Mouse (Mus musculus) embryonic facial prominence, embryonic 13.5 days (tissue): ENCODE data around the gene Hist1h3d. TPM values are rescaled to one million over a fixed set of nuclear protein-coding genes. Genes with fewer than 3 reads are reported as not detected.
"Not testable (repeated sequence)": the region's sequence is repeated elsewhere in the genome, so short reads cannot be mapped to it uniquely, and the experiment has no call there.

Experiments used
- ATAC-seq: fragments of 200-750 bp; cut with Nextera tagmentation; 2 replicates; pipeline ENCODE4 v1.8.0; 2017; ENCODE audit warnings: low read depth; ENCODE audit not compliant: insufficient number of reproducible peaks, insufficient read depth, low FRiP score, low TSS enrichment
- H3K27ac ChIP-seq: fragments of 300-500 bp; sonication (generic); 2 replicates; pipeline ENCODE4 v1.5.1; 2015; ENCODE audit warnings: moderate library complexity, mild to moderate bottlenecking, inconsistent platforms
- H3K27me3 ChIP-seq: fragments of 300-500 bp; sonication (generic); 2 replicates; pipeline ENCODE4 v1.6.1; 2015; ENCODE audit warnings: mild to moderate bottlenecking, inconsistent platforms
- H3K36me3 ChIP-seq: fragments of 300-500 bp; sonication (generic); 2 replicates; pipeline ENCODE4 v1.6.1; 2015; ENCODE audit warnings: mild to moderate bottlenecking, inconsistent platforms
- H3K4me1 ChIP-seq: fragments of 300-500 bp; sonication (generic); 2 replicates; pipeline ENCODE4 v1.6.1; 2015; ENCODE audit warnings: inconsistent platforms
- H3K4me2 ChIP-seq: fragments of 300-500 bp; sonication (generic); 2 replicates; pipeline ENCODE4 v1.6.1; 2015; ENCODE audit warnings: moderate library complexity, mild to moderate bottlenecking, inconsistent platforms
- H3K4me3 ChIP-seq: fragments of 300-500 bp; sonication (generic); 2 replicates; pipeline ENCODE4 v1.5.1; 2015; ENCODE audit warnings: mild to moderate bottlenecking, inconsistent platforms
- H3K9ac ChIP-seq: fragments of 300-500 bp; sonication (generic); 2 replicates; pipeline ENCODE4 v1.6.1; 2015; ENCODE audit warnings: mild to moderate bottlenecking, inconsistent platforms
- H3K9me3 ChIP-seq: fragments of 300-500 bp; sonication (generic); 2 replicates; pipeline ENCODE4 v1.6.1; 2016; ENCODE audit warnings: inconsistent platforms
- WGBS: fragments of 180-500 bp; shearing (Covaris S2); methylation state at CpG from one replicate; pipeline ENCODE4 v1.1.7; 2015; ENCODE audit warnings: mixed read lengths; 5-methylcytosine and 5-hydroxymethylcytosine counted together
- polyA plus RNA-seq: library from polyadenylated mRNA; unstranded; fragments of >200 nt; fragmentation: Nextera tagmentation; extraction: Ambion mirVana; gene quantifications from 2 replicates; pipeline ENCODE4 v1.2.1, GENCODE M21; 2015

Hist1h3d gene
- polyA plus RNA-seq, 1 experiment from 2014 or later = 8.4 TPM

DNA sequence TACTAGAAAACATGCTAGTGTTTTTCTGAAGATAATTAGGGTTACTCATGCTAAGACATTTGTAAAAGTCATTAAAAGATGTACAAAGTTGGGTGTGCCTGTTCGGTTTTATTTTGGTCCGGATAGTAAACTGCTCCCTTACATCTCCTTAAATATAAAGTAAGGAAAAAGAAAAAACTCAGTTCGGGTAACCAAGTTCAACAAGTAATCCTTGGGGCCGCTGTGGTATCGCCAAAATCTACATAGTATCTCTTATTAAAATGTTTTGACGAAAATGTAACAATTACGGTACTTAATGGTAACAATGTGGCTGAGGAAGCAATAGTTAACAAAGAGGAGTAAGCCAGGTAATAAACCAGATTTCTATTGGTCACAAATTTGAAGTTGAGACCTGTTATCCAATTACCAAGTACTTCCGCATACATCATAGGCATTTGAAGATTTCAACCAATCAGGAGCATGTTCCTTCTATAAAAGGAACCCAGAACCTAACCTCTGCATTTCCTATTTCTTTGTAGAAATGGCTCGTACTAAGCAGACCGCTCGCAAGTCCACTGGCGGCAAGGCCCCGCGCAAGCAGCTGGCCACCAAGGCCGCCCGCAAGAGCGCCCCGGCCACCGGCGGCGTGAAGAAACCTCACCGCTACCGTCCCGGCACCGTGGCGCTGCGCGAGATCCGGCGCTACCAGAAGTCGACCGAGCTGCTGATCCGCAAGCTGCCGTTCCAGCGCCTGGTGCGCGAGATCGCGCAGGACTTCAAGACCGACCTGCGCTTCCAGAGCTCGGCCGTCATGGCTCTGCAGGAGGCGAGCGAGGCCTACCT is 31.4 kb upstream of the Hist1h3d start, which contains the start of gene Hist1h3f:
Gene Hist1h3f (plus strand): TSS at position 88 of the 822 bp plus-strand sequence.
- peak; percentile 91 for ATAC-seq
- Histone ChIP-seq H3K9me3 (no peaks in the 10 kb centered on the region), H3K36me3 (no peaks in the 10 kb centered on the region), H3K4me1 (no peaks in the 10 kb centered on the region; the same call in 1 of the 2 replicates), H3K4me3 (peak within 1 kb of the TSS; percentile 51), H3K27me3 (no peaks in the 10 kb centered on the region), H3K4me2 (peak within 1 kb of the TSS; percentile 69), H3K9ac (peak within 1 kb of the TSS; percentile 76), H3K27ac (peak within 1 kb of the TSS; percentile 97)
- WGBS = under 1% methylated on average over 22 of the region's 45 CpGs

GRCm38 (mm10) chr13:23544787-23545120 is 30.8 kb upstream of the Hist1h3d start:
- H3K4me2 ChIP-seq = peak overlapping the region; percentile 69
- H3K9me3 ChIP-seq, H3K36me3 ChIP-seq, H3K27me3 ChIP-seq, ATAC-seq, H3K4me1 ChIP-seq: not testable (repeated sequence)
- 0% methylated on average over 13 of the region's 14 CpGs for WGBS
- peak overlapping the region; percentile 97 for H3K27ac ChIP-seq
- H3K9ac ChIP-seq = peak overlapping the region; percentile 76
- H3K4me3 ChIP-seq = peak overlapping the region; percentile 51

GRCm38 (mm10) chr13:23546694-23547093 is 28.9 kb upstream of the Hist1h3d start:
- no peak overlapping the region for H3K9ac ChIP-seq
- H3K4me3 ChIP-seq = no peak overlapping the region
- no peaks in the 10 kb centered on the region for H3K36me3 ChIP-seq
- no peaks in the 10 kb centered on the region for H3K9me3 ChIP-seq
- 81% methylated on average over 5 of the region's 5 CpGs for WGBS
- peak overlapping the region; percentile 23; the same call in 1 of the 2 replicates for H3K27ac ChIP-seq
- no peak for ATAC-seq
- no peaks in the 10 kb centered on the region for H3K27me3 ChIP-seq
- 0 out of 2 replicates have a peak overlapping the region, but pooled peaks have one; percentile 0 for H3K4me2 ChIP-seq
- peaks cover 6% of the 10 kb centered on the region for H3K4me1 ChIP-seq

DNA sequence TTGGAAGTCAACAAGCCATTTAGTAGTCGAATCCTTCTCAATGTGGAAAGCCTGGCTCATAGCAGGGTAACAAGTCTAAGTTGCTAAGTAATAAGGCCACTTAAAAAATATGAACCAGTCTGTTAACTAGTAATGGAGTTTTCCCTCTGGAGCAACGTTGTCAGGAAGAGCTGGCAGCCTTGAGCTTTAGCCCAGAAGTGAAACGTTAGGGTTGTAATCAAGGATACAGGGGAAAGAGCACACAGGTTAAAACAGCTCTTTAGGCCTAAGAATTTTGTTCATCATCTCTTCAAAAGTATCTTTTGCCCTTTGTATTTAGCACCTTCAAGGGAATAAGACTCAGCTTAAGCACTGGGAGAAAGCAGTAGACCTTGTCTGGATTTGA is 24.8 kb upstream of the Hist1h3d start:
- no peak for ATAC-seq

DNA sequence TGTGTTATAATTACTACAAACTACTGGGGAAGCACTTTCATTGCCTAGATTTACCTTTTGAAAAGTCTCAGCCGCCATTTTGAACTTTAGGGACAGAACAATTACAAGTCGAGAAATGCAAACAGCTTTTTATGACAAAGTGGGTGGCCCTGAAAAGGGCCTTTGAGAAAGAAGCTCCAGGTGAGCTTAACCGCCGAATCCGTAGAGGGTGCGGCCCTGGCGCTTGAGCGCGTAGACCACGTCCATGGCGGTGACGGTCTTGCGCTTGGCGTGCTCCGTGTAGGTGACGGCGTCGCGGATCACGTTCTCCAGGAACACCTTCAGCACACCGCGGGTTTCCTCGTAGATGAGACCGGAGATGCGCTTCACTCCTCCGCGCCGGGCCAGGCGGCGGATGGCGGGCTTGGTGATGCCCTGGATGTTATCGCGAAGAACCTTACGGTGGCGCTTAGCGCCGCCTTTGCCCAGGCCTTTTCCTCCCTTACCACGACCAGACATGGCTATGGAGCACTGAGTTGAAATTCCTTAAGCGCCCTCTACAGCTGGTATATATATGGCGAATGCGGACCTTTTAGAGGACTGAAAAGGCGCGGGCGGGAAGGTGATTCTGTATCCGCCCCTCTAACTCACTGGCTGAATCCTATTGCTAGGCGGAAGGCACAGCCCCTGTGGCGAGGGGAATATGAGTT is 24.3 kb upstream of the Hist1h3d start, which contains the start of gene Hist1h4f:
Gene Hist1h4f (minus strand): TSS at position 503 of the 689 bp plus-strand sequence.
- Histone ChIP-seq H3K9ac (peak within 1 kb of the TSS; percentile 71), H3K4me2 (peak within 1 kb of the TSS; percentile 72), H3K4me1 (peaks cover 16% of the 10 kb centered on the region), H3K27ac (peak within 1 kb of the TSS; percentile 94), H3K4me3 (peak within 1 kb of the TSS; percentile 48)
- under 1% methylated on average over 47 of the region's 47 CpGs for WGBS
- ATAC-seq = peak; percentile 79
- not testable (repeated sequence) for H3K9me3 ChIP-seq, H3K27me3 ChIP-seq, H3K36me3 ChIP-seq

More for the DNA sequence above, 24.8 kb upstream of the Hist1h3d start:
- H3K4me1 ChIP-seq = peaks cover 16% of the 10 kb centered on the region
- no peaks in the 10 kb centered on the region for H3K9me3 ChIP-seq
- no peaks in the 10 kb centered on the region for H3K36me3 ChIP-seq
- H3K27ac ChIP-seq = peak overlapping the region; percentile 94
- 6% methylated on average over 3 of the region's 3 CpGs for WGBS
- no peaks in the 10 kb centered on the region for H3K27me3 ChIP-seq
- peak overlapping the region; percentile 71 for H3K9ac ChIP-seq
- H3K4me3 ChIP-seq = peak overlapping the region; percentile 48
- H3K4me2 ChIP-seq = peak overlapping the region; percentile 72

DNA sequence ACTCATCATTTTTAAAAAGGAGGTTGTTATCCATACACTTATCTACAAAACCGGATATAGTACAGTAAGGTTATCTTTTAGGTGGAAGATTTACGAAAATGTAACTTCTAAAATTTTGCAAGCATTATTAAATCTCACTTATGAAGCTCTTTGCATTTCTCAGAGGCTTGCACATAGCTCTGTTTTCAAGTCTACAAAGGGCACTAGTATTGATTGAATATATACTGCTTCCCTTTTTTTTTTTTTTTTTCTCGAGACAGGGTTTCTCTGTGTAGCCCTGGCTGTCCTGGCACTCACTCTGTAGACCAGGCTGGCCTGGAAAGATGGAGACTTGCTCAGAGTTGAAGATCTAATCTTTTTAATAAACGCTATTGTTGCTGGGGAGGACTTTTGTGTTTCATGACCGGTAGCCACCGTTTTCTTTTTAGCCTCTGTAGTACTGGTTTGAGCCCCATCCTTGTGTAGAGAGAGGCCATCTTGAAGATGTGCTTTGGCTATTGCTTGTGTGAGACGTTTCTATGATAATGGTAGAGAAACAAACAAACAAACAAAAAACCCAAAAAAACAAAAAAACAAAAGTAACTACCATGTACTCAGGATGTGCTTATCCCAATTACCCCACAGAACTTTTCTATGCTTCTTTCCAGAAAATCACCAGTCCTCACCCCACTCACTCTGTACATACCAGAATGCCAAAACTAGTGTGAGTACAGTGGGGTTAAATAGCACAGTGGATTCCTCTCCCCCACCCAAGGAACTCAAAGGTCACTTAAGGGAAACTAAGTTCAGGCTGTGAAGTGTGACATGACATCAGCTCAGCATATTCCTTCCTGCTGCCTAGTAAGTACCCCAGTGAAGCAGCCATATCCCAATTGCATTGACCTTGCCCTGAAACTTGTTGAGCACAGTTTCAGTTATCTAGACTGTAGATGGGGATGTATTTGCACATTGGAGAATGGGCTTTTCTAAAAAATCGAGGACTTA is 23.3 kb upstream of the Hist1h3d start:
- Histone ChIP-seq H3K27me3 (no peaks in the 10 kb centered on the region), H3K9ac (peak overlapping the region; percentile 71; the same call in 1 of the 2 replicates), H3K27ac (peak overlapping the region; percentile 94), H3K9me3 (no peaks in the 10 kb centered on the region), H3K4me1 (peaks cover 20% of the 10 kb centered on the region), H3K4me3 (peak overlapping the region; percentile 48), H3K36me3 (no peaks in the 10 kb centered on the region), H3K4me2 (peak overlapping the region; percentile 72)
- WGBS = 52% methylated on average over 8 of the region's 8 CpGs
- no peak for ATAC-seq

- H3K27me3 ChIP-seq = no peaks in the 10 kb centered on the region
- no peaks in the 10 kb centered on the region for H3K36me3 ChIP-seq
- H3K27ac ChIP-seq = peak within 1 kb of the TSS; percentile 99
- peak within 1 kb of the TSS; percentile 91 for H3K4me2 ChIP-seq
- peak within 1 kb of the TSS; percentile 89; the same call in 1 of the 2 replicates for H3K9ac ChIP-seq
- H3K4me1 ChIP-seq = peaks cover 20% of the 10 kb centered on the region
- no peak for ATAC-seq
- H3K9me3 ChIP-seq = no peaks in the 10 kb centered on the region
- H3K4me3 ChIP-seq = 0 out of 2 replicates have a peak within 1 kb of the TSS, but pooled peaks have one; percentile 48
Observed at GRCm38 (mm10) chr13:23552962-23553361, 22.6 kb upstream of the Hist1h3d start, which contains the start of gene Hist1h1d. TSS of gene Hist1h1d (plus strand) at chr13:23553262.

GRCm38 (mm10) chr13:23554393-23554792 is 21.2 kb upstream of the Hist1h3d start:
- Histone ChIP-seq H3K27me3 (no peaks in the 10 kb centered on the region), H3K27ac (peak overlapping the region; percentile 99), H3K36me3 (no peaks in the 10 kb centered on the region), H3K4me3 (peak overlapping the region; percentile 63), H3K4me1 (peaks cover 20% of the 10 kb centered on the region), H3K9ac (peak overlapping the region; percentile 89), H3K9me3 (no peaks in the 10 kb centered on the region), H3K4me2 (peak overlapping the region; percentile 91)
- ATAC-seq = no peak
- 24% methylated on average over 9 of the region's 9 CpGs for WGBS

DNA sequence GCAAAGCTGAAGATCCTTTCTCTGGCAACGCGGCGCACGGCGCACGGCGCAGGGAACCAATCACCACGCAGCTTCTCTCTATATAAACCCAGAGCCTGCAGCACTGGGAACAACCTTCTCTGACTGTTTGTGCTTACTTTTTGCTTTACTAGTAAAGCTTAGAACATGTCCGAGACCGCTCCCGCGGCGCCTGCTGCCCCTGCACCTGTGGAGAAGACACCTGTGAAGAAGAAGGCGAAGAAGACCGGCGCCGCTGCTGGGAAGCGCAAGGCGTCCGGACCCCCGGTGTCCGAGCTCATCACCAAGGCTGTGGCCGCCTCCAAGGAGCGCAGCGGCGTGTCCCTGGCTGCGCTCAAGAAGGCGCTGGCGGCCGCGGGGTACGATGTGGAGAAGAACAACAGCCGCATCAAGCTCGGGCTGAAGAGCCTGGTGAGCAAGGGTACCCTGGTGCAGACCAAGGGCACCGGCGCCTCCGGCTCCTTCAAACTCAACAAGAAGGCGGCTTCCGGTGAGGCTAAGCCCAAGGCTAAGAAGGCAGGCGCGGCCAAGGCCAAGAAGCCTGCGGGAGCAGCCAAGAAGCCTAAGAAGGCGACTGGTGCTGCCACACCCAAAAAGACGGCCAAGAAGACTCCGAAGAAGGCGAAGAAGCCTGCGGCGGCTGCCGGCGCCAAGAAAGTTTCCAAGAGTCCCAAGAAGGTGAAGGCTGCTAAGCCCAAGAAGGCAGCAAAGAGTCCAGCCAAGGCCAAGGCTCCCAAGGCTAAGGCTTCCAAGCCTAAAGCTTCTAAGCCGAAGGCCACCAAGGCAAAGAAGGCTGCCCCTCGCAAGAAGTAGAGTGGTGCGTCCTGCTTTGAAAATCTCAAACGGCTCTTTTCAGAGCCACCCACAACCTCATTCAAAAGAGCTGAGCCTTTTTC is 20.4 kb upstream of the Hist1h3d start:
- Histone ChIP-seq H3K4me3 (peak overlapping the region; percentile 63), H3K4me1 (peaks cover 20% of the 10 kb centered on the region), H3K9me3 (no peaks in the 10 kb centered on the region), H3K27me3 (no peaks in the 10 kb centered on the region), H3K4me2 (peak overlapping the region; percentile 91), H3K27ac (peak overlapping the region; percentile 99), H3K9ac (peak overlapping the region; percentile 89), H3K36me3 (no peaks in the 10 kb centered on the region)
- WGBS = under 1% methylated on average over 54 of the region's 54 CpGs
- ATAC-seq = peak; percentile 88

- Histone ChIP-seq H3K36me3 (no peaks in the 10 kb centered on the region), H3K27ac (peak overlapping the region; percentile 99), H3K9ac (peak overlapping the region; percentile 89), H3K4me2 (peak overlapping the region; percentile 91), H3K27me3 (no peaks in the 10 kb centered on the region), H3K9me3 (no peaks in the 10 kb centered on the region), H3K4me1 (peaks cover 14% of the 10 kb centered on the region), H3K4me3 (peak overlapping the region; percentile 63)
- WGBS = under 1% methylated on average over 18 of the region's 18 CpGs
- ATAC-seq = peak; percentile 79
Observed at GRCm38 (mm10) chr13:23555839-23556416, 19.6 kb upstream of the Hist1h3d start.
